Mouse (Mus musculus): ENCODE results near the gene Ripply3. TPM values are rescaled to one million over a fixed set of nuclear protein-coding genes. Genes with fewer than 3 reads are reported as not detected.

The Ripply3 gene
- polyA plus RNA-seq (2012; ENCODE audit: low replicate concordance) = 0.11 TPM in 2 replicates

DNA sequence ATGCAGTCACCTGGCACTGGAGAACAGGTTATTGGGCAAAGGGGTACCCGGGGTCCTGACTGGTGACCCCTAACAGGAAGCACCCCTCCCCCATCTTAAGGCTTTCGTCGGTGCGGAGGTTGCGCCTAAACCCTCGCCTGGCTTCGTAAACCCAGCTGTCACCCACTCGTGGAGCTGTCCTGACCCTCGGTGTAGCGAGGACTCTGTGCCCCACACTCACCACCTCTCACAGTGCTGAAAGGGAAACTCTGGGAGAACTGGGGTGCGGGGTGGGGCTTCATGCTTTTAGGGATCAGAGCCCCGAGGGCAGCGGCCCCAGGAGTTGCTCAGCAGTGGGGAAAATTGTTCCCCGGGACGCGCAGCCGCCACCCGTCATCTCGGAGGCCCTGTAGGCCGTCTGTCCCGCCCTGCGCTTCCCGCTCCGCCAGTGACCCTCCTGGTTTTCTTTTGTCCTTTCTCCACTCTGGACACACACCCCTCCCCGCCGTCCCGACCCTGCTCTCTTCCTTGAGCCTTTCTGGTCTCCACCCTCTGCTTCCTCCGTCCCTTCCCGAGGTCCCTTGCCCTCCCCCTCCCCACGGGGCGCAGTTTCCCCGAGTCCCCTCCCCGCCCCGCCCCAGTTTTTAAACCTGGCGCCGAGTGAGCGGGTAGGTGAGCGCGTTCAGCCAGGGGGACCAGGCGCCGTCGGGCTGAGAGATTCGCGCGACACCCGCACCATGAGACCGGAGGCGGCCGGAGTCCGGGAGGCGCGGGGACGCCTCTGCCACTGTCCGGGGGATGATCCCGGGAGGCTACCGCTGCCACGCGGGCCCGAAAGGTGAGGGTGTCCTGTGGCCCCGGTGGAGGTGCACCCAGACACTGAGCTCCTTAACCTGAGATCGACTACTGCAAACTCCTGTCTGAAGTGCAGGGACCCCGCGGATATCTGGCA, at the start of gene Ripply3:
Ripply3 (plus strand) TSS at position 640 of the 931 bp plus-strand sequence.

DNA sequence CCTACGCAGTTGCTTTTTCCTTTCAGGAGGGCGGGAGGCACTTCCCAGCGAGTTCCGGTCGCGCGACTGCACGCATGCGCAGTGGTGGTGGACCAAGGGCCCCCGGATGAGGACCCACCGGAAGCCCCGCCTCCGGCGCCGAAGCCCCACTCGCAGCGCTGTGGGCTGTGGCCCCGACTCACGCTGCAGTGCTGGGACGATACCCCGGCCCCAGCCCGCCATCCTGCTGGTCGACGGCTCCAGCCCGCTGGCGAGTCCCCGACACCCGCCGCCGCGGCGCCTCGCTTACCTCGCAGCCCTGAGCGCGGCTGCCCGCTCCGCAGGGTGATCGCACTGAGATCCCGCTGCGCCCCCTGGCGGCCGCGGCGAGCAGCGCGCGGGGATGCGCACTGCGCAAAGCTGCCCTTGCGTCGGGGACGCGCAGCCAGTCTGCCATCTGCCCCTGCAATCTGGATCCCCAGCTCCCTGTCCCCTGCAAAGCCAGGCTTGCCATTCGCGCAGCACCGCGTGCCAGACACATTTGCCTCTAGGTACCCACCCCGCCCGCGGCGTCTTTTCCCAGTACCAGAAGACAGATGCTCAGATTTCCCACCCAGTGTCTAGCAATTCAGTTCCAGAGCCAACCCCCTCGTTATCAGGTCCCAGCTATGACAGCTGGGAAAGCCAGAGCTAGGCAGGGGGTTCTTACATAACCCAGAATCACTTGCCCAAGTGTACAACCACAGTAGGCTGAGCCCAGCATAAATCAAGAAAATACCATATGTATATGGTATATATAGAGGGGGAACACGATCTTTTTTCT, 14.8 kb upstream of the Ripply3 start, which contains the start of gene Hlcs:
Hlcs (minus strand) TSS at position 343 of the 802 bp plus-strand sequence.

DNA sequence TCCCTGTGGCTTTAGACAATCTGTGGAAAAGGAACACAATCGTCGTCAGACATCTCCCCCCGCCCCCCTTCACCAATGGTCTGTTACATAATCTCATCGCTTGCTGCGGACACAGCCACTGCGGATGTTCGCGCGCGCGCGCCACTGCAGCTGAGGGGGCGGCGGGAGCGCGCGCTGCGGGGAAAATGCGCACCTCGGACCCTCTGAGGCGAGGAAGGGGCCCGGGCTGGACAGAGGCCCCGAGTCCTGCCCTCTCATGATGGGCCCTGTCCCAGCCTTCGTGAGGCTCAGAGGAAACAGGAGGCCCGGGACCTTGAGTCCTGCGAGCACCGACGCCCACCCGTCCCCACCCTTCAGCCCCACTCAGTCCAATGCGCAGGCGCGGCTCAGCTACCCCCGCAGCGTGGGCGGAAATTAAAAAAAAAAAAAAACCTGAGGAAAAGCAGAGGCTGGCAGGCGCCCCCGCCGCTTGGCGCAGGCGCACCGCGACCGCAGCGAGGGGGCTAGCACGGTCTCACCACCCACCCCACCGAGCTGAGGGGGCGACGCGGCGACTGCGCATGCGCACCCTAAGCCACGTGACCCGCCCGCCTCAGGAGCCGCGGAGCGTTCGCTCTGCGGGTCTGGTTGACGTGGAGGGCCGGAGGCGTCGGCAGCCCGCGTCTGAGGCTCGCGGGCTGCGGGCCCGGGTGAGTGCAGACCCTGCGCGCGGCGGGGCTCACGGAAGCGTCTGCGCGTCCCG, 42.1 kb downstream of the Ripply3 start, which contains the start of gene Ttc3:
Ttc3 (plus strand) TSS at position 446 of the 742 bp plus-strand sequence.

DNA sequence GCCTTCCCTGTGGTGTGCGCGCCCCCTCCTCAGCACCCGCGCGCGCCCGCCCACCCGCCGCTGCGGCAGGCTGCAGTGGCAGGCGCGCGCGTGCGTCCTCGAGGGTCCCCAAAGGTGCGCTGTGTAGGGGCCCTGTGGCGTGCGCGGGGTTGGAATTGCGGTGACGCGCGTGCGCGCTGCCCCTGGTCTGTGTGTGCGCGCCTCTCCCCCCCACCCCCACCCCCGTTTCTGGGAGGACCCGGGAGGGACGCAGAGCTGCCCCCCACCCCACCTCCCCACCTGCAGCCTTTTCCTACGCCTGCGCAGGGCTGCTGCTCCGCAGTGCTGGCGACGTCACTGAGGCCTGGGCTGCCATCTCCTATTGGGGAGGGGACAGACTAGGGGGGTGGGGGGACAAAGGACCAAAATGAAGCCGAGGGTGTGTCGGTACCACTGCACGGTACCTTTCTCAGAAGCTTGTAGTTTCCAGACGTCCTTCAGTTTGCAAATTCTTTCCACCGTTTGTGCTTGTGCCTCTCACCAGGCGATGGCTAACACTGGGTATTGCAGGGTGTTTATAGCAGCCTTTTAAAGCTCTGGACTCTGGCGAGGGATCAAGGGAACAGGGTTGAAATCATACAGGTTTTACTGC, 43.2 kb downstream of the Ripply3 start, which contains the start of gene Pigp:
Pigp (minus strand) TSS at position 542 of the 631 bp plus-strand sequence.

Other genes starting within 250 kb of the Ripply3 start
- gene Sim2, start 243.5 kb upstream of the Ripply3 start, polyA plus RNA-seq (2012; ENCODE audit: low replicate concordance) = not detected in 2 replicates
- gene Hlcs, start 14.8 kb upstream of the Ripply3 start, polyA plus RNA-seq (2012; ENCODE audit: low replicate concordance) = 2.1 and 5.7 TPM in 2 replicates
- gene Ttc3, start 42.2 kb downstream of the Ripply3 start, polyA plus RNA-seq (2012; ENCODE audit: low replicate concordance) = 1.7 and 2.5 TPM in 2 replicates
- gene Pigp, start 43.4 kb downstream of the Ripply3 start, polyA plus RNA-seq (2012; ENCODE audit: low replicate concordance) = 13.5 and 19.7 TPM in 2 replicates
- 3.0 and 5.0 TPM in 2 replicates for gene Vps26c, start 198.4 kb downstream of the Ripply3 start, polyA plus RNA-seq (2012; ENCODE audit: low replicate concordance)
- gene Dyrk1a, start 241.6 kb downstream of the Ripply3 start, polyA plus RNA-seq (2012; ENCODE audit: low replicate concordance) = 13.6 and 14.7 TPM in 2 replicates

All from leukemia stem cell, adult 10-12 weeks (primary cell).